Comparison of ENCODE assay signal across 14 mouse cellular contexts in the genomic region with DNA sequence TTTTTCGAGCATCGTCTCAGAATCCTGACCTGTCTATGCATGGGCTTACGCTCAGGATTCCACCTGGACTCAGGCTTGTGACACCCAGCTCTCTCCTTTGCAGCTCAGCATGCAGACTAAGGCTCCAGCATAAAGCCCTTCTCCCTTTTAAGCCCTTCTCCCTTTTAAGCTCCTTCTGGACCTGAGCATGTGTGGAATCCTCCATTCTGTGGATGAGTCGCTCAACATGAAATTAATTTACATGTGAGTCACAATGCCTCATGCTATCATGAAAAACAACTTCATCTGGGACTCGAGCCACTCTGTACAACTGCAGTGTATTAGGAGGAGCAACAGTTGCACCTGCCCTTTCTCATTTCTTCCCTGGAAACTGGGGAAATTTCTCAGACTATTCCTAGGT. TPM values are rescaled to one million over a fixed set of nuclear protein-coding genes. Genes with fewer than 3 reads are reported as not detected.
A peak's percentile ranks its signal among the peaks of the same experiment; 100 is the strongest.
DNase-seq lines count a peak whose midpoint lies in the region; ATAC-seq lines count a peak whose summit lies in the region.
"Had no signal": no experiment of that assay in that cellular context is flagged by ENCODE, and none has a peak within 500 bp of the region (broad histone marks: within the 10 kb centered on the region; RNA-seq: fewer than 3 reads in every experiment).

No protein-coding gene starts in this region.

- peak overlapping the region; percentile 87 for H3K27ac ChIP-seq in midbrain, embryonic 10.5 days (replicated peaks)
- no peak overlapping the region for H3K27ac ChIP-seq in midbrain, embryonic 16.5 days (ENCODE audit: low read length)
- peak overlapping the region; percentile 90 for H3K27ac ChIP-seq in forebrain, embryonic 13.5 days
- H3K27ac ChIP-seq in midbrain, embryonic 13.5 days = peak overlapping the region; percentile 85
- H3K27ac ChIP-seq: liver, embryonic 12.5 days; lung, embryonic 15.5 days had no signal

- H3K9me3 ChIP-seq in midbrain, embryonic 10.5 days (replicated peaks) = no peaks in the 10 kb centered on the region
- H3K9me3 ChIP-seq in midbrain, embryonic 16.5 days (replicated peaks; ENCODE audit: control insufficient read depth, low read length, poor library complexity, severe bottlenecking) = no peaks in the 10 kb centered on the region
- H3K9me3 ChIP-seq in forebrain, embryonic 13.5 days (replicated peaks) = no peaks in the 10 kb centered on the region
- no peaks in the 10 kb centered on the region for H3K9me3 ChIP-seq in midbrain, embryonic 13.5 days
- H3K9me3 ChIP-seq: lung, embryonic 15.5 days had no signal

- no peak for DNase-seq in midbrain, embryonic 10.5 days (ENCODE audit: low spot score)
- peak; percentile 32 for DNase-seq in MN1 (ENCODE audit: low spot score)
- no peak for DNase-seq in adrenal gland, postnatal 4 days (ENCODE audit: low spot score in 2 of 2)
- DNase-seq: heart, adult 11 months; thymus, postnatal 4 days had no signal

- H3K36me3 ChIP-seq in midbrain, embryonic 10.5 days = no peaks in the 10 kb centered on the region
- no peaks in the 10 kb centered on the region for H3K36me3 ChIP-seq in midbrain, embryonic 16.5 days (ENCODE audit: control insufficient read depth, insufficient read depth, low read length)
- H3K36me3 ChIP-seq in forebrain, embryonic 13.5 days (ENCODE audit: poor library complexity, severe bottlenecking) = no peaks in the 10 kb centered on the region
- H3K36me3 ChIP-seq in midbrain, embryonic 13.5 days = no peaks in the 10 kb centered on the region
- H3K36me3 ChIP-seq: liver, embryonic 12.5 days; lung, embryonic 15.5 days had no signal

- peaks cover 2% of the 10 kb centered on the region for H3K27me3 ChIP-seq in midbrain, embryonic 10.5 days (ENCODE audit: low read depth, poor library complexity, severe bottlenecking)
- no peaks in the 10 kb centered on the region for H3K27me3 ChIP-seq in midbrain, embryonic 16.5 days (ENCODE audit: control insufficient read depth, insufficient read depth, low read depth, low read length)
- H3K27me3 ChIP-seq in forebrain, embryonic 13.5 days = no peaks in the 10 kb centered on the region
- no peaks in the 10 kb centered on the region for H3K27me3 ChIP-seq in midbrain, embryonic 13.5 days
- H3K27me3 ChIP-seq: lung, embryonic 15.5 days had no signal

- 68% methylated on average over 5 of the region's 5 CpGs for WGBS in midbrain, embryonic 10.5 days
- 48% methylated on average over 5 of the region's 5 CpGs for WGBS in midbrain, embryonic 16.5 days
- 65% methylated on average over 5 of the region's 5 CpGs for WGBS in forebrain, embryonic 13.5 days
- WGBS in midbrain, embryonic 13.5 days = 51% methylated on average over 5 of the region's 5 CpGs

- H3K4me3 ChIP-seq in midbrain, embryonic 10.5 days = no peak overlapping the region
- no peak overlapping the region for H3K4me3 ChIP-seq in midbrain, embryonic 16.5 days (ENCODE audit: low read depth, low read length)
- no peak overlapping the region for H3K4me3 ChIP-seq in forebrain, embryonic 13.5 days
- H3K4me3 ChIP-seq in midbrain, embryonic 13.5 days (replicated peaks) = no peak overlapping the region
- H3K4me3 ChIP-seq: liver, embryonic 12.5 days; lung, embryonic 15.5 days; myocyte had no signal

- H3K4me1 ChIP-seq in midbrain, embryonic 10.5 days = peaks cover 50% of the 10 kb centered on the region
- peaks cover 9% of the 10 kb centered on the region for H3K4me1 ChIP-seq in midbrain, embryonic 16.5 days (ENCODE audit: control insufficient read depth, insufficient read depth, low read length)
- H3K4me1 ChIP-seq in forebrain, embryonic 13.5 days = peaks cover 39% of the 10 kb centered on the region
- H3K4me1 ChIP-seq in midbrain, embryonic 13.5 days (replicated peaks) = peaks cover 39% of the 10 kb centered on the region
- H3K4me1 ChIP-seq: lung, embryonic 15.5 days had no signal

- H3K9ac ChIP-seq in midbrain, embryonic 16.5 days (ENCODE audit: low read depth, low read length) = no peak overlapping the region
- no peak overlapping the region for H3K9ac ChIP-seq in forebrain, embryonic 13.5 days
- no peak overlapping the region for H3K9ac ChIP-seq in midbrain, embryonic 13.5 days (replicated peaks)
- H3K9ac ChIP-seq: liver, embryonic 12.5 days; lung, embryonic 15.5 days had no signal

- no peak overlapping the region for H3K4me2 ChIP-seq in midbrain, embryonic 16.5 days (ENCODE audit: low read length)
- H3K4me2 ChIP-seq in forebrain, embryonic 13.5 days = no peak overlapping the region
- H3K4me2 ChIP-seq in midbrain, embryonic 13.5 days (replicated peaks) = no peak overlapping the region
- H3K4me2 ChIP-seq: liver, embryonic 12.5 days; lung, embryonic 15.5 days had no signal

- ATAC-seq in midbrain, embryonic 16.5 days = no peak
- no peak for ATAC-seq in forebrain, embryonic 13.5 days
- ATAC-seq in midbrain, embryonic 13.5 days = no peak
- no peak for ATAC-seq in megakaryocyte progenitor cell, adult 5-6 weeks (replicated peaks; ENCODE audit: poor library complexity)
- ATAC-seq: activated CD4-positive, CD25-positive, alpha-beta regulatory T cell, adult 4 months; inflammation-experienced regulatory T-cells, adult 6 months; liver, embryonic 12.5 days had no signal

RNA-seq across cellular contexts. Expression of a gene that starts 14.1 kb away (rescaled TPM):
- 67.4 and 88.4 TPM in 2 replicates for polyA plus RNA-seq in midbrain, embryonic 10.5 days (2016; fragmentation: Nextera tagmentation; extraction: Ambion mirVana)
- 50.2 and 53.1 TPM in 2 replicates for polyA plus RNA-seq in midbrain, embryonic 16.5 days (2015; fragmentation: Nextera tagmentation; extraction: Ambion mirVana)
- polyA plus RNA-seq in forebrain, embryonic 13.5 days (2015; fragmentation: Nextera tagmentation; extraction: Ambion mirVana) = 69.4 and 79.1 TPM in 2 replicates
- polyA plus RNA-seq in midbrain, embryonic 13.5 days (2015; fragmentation: Nextera tagmentation; extraction: Ambion mirVana) = 71.6 and 83.1 TPM in 2 replicates
- total RNA-seq in adrenal gland, postnatal 4 days (2021) = 10 to 100 TPM; 45.8 to 60.4 TPM
- total RNA-seq in megakaryocyte progenitor cell, adult 5-6 weeks (2015) = 14.8 and 23.3 TPM in 2 replicates
- total RNA-seq in megakaryocyte progenitor cell, adult 5-6 weeks (2017) = 10.1 and 11.5 TPM in 2 replicates

RNA-seq across cellular contexts. Expression of a gene that starts 14.3 kb away (rescaled TPM):
- polyA plus RNA-seq in midbrain, embryonic 10.5 days (2016; fragmentation: Nextera tagmentation; extraction: Ambion mirVana) = 3.0 and 5.1 TPM in 2 replicates
- 9.2 and 12.3 TPM in 2 replicates for polyA plus RNA-seq in midbrain, embryonic 16.5 days (2015; fragmentation: Nextera tagmentation; extraction: Ambion mirVana)
- 3.8 and 4.1 TPM in 2 replicates for polyA plus RNA-seq in forebrain, embryonic 13.5 days (2015; fragmentation: Nextera tagmentation; extraction: Ambion mirVana)
- 4.8 and 5.9 TPM in 2 replicates for polyA plus RNA-seq in midbrain, embryonic 13.5 days (2015; fragmentation: Nextera tagmentation; extraction: Ambion mirVana)
- total RNA-seq in adrenal gland, postnatal 4 days (2021) = 10 to 100 TPM; 29.2 to 30.1 TPM
- total RNA-seq in megakaryocyte progenitor cell, adult 5-6 weeks (2015) = not detected in 2 replicates
- 0.12 and 0.24 TPM in 2 replicates for total RNA-seq in megakaryocyte progenitor cell, adult 5-6 weeks (2017)
- polyA plus RNA-seq: activated CD4-positive, CD25-positive, alpha-beta regulatory T cell, adult 4 months; inflammation-experienced regulatory T-cells, adult 6 months had no signal

RNA-seq across cellular contexts. Expression of a gene that starts 49.4 kb away (rescaled TPM):
- 14.2 and 15.9 TPM in 2 replicates for polyA plus RNA-seq in midbrain, embryonic 10.5 days (2016; fragmentation: Nextera tagmentation; extraction: Ambion mirVana)
- polyA plus RNA-seq in midbrain, embryonic 16.5 days (2015; fragmentation: Nextera tagmentation; extraction: Ambion mirVana) = 12.2 and 16.3 TPM in 2 replicates
- 16.0 and 17.4 TPM in 2 replicates for polyA plus RNA-seq in forebrain, embryonic 13.5 days (2015; fragmentation: Nextera tagmentation; extraction: Ambion mirVana)
- 15.2 and 15.4 TPM in 2 replicates for polyA plus RNA-seq in midbrain, embryonic 13.5 days (2015; fragmentation: Nextera tagmentation; extraction: Ambion mirVana)
- total RNA-seq in adrenal gland, postnatal 4 days (2021) = 10 to 100 TPM; 15.9 to 17.9 TPM
- 12.3 and 15.8 TPM in 2 replicates for total RNA-seq in megakaryocyte progenitor cell, adult 5-6 weeks (2015)
- 13.8 and 16.4 TPM in 2 replicates for total RNA-seq in megakaryocyte progenitor cell, adult 5-6 weeks (2017)
